Mouse (Mus musculus): ENCODE measurements around the gene Pinlyp.

Gene Pinlyp

GRCm38 (mm10) chr7:24546068-24546614, at the start of gene Pinlyp, which contains the start of gene Xrcc1:
Pinlyp (minus strand) TSS chr7:24546118.
Xrcc1 (plus strand) TSS chr7:24546289.
- DNase-seq (ENCODE audit: low read depth, low spot score) = no peak

GRCm38 (mm10) chr7:24595464-24595863, 49.5 kb upstream of the Pinlyp start:
- DNase-seq (ENCODE audit: low read depth, low spot score) = no peak

GRCm38 (mm10) chr7:24594309-24594803, 48.4 kb upstream of the Pinlyp start:
- peak; percentile 27 for DNase-seq (ENCODE audit: low read depth, low spot score)

- peak; percentile 80 for DNase-seq (ENCODE audit: low read depth, low spot score)
These were observed 47.8 kb upstream of the Pinlyp start for GRCm38 (mm10) chr7:24593621-24594308.

GRCm38 (mm10) chr7:24592781-24593180, 46.9 kb upstream of the Pinlyp start:
- DNase-seq (ENCODE audit: low read depth, low spot score) = no peak

DNA sequence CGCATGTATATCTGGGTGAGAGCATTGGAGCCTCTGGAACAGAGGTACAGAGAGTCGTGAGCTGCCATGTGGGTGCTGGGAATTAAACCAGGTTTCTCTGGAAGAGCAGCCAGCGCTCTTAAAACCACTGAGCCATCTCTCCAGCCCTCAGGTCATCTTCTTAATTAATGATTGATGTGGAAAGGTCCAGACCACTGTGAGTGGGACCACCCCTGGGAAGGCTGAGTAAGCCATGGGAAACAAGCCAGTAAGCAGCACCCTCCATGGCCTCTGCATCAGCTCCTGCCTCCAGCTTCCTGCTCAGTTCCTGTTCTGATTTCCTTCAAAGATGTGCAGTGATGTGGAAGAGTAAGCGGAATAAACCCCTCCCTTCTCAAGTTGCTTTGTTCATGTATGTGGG, 46.2 kb upstream of the Pinlyp start:
- no peak for DNase-seq (ENCODE audit: low read depth, low spot score)

GRCm38 (mm10) chr7:24591735-24592134, 45.8 kb upstream of the Pinlyp start:
- DNase-seq (ENCODE audit: low read depth, low spot score) = no peak

DNA sequence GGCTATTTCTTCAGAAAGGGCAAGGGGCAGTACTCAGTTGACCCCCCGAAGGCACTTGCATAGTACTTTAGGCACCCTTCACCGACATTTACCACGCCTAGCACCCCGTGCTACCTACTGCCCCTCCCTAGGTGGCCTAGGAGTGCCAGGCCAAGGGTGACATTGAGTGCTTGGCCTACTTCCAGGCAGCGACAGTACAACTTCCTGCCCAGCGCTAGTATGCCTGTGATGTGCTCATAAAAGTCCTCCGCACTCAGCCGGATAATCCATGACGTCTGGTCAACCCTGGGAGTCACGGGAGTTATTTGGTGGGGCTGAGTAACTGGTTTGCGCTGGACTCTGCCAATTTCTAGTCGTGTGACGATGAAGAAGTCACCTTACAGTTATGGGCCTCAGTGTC, 42.4 kb upstream of the Pinlyp start:
- no peak for DNase-seq (ENCODE audit: low read depth, low spot score)

- peak; percentile 84 for DNase-seq (ENCODE audit: low read depth, low spot score)
These were observed 41.6 kb upstream of the Pinlyp start, which contains the start of the genes Ethe1 and Zfp575 for GRCm38 (mm10) chr7:24587330-24588105. Ethe1 (plus strand) TSS chr7:24587543. Zfp575 (minus strand) TSS chr7:24587641.

DNA sequence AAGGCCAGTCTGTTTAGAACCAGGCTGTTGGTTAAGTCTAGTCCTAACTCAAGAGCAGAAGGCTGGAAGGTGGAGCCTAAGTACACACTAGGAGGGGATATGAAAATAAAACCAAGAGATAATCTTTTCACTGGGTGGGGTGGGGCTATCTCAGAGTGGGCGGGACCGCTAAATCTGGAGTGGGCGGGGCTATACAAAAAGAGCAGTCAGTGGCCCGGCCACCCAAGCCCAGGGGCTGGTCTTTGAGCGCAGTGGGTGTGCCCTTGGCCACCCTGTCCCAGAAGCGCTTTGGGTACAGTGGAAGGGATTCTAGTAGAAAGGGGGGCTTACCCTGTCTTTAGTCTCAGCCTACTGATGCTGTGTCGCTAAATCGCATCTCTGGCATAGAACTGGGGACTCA, 40.9 kb upstream of the Pinlyp start:
- DNase-seq (ENCODE audit: low read depth, low spot score) = peak; percentile 34

DNA sequence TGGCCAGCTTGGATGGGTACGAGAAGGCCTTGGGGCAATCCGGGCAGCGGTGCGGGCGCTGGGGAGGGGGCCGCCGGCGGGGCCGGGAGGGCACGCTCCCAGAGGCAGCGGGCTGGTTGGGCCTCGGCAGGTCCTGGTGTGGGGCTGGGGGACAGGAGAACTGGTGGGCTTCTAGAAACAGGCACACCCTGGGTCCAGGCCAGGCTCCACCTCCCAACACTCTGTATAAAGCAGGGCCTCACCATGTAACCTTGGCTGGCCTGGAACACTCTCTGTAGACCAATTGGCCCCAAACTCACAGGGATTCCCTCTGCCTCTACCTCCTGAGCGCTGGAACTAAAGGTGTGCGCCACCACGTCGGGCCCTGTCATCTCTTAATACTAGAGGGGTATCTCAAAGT, 40.1 kb upstream of the Pinlyp start:
- peak; percentile 56 for DNase-seq (ENCODE audit: low read depth, low spot score)

- DNase-seq (ENCODE audit: low read depth, low spot score) = no peak
These were observed 39.0 kb upstream of the Pinlyp start for GRCm38 (mm10) chr7:24584876-24585275.

- DNase-seq (ENCODE audit: low read depth, low spot score) = no peak
These were observed 31.9 kb upstream of the Pinlyp start for GRCm38 (mm10) chr7:24577811-24578210.

DNA sequence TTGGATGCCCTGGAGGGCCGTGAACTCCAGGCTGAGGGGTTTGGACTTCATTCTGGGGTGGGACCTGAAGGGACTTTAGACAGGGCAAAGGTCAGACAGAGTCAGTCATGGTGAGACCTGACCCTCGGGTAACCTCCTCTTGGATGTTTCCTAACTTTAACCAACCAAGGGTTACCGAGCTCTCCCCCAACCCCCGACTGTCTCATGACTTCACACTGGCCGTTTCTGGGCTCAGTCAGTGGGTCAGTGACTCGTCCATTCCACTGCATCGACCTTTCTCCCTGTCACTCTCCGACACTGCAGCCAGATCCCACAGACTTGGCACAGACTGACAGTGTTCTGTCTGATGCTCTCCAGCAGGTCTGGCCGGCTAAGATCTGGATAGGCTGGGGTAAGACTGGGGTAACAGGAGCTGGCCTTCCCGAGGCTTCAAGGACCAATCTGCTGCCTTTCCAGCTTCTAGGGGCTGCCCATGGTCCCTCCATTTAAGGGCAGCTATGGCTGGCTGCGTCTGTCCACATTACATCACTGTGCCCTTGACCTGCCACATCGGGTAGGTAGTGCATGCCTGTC, 28.4 kb upstream of the Pinlyp start:
- DNase-seq (ENCODE audit: low read depth, low spot score) = no peak

DNA sequence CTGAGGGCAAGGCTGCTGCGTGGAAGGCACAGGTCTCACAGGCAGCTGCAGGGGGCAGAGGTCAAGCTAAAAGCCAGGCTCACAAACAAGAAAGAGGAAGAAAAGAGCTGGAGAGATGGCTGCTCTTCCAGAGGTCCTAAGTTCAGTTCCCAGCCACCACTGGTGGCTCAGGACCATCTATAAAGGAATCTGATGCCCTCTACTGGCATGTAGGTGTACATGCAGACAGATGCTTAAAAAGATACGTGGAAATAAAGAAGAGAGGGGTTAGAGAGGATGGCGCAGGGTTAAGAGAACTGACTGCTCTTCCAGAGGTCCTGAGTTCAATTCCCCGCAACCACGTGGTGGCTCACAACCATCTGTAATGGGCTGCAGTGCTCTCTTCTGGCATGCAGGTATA, 26.5 kb upstream of the Pinlyp start:
- DNase-seq (ENCODE audit: low read depth, low spot score) = peak; percentile 68

GRCm38 (mm10) chr7:24571071-24571470, 25.2 kb upstream of the Pinlyp start:
- no peak for DNase-seq (ENCODE audit: low read depth, low spot score)

GRCm38 (mm10) chr7:24568512-24568911, 22.6 kb upstream of the Pinlyp start:
- no peak for DNase-seq (ENCODE audit: low read depth, low spot score)

DNA sequence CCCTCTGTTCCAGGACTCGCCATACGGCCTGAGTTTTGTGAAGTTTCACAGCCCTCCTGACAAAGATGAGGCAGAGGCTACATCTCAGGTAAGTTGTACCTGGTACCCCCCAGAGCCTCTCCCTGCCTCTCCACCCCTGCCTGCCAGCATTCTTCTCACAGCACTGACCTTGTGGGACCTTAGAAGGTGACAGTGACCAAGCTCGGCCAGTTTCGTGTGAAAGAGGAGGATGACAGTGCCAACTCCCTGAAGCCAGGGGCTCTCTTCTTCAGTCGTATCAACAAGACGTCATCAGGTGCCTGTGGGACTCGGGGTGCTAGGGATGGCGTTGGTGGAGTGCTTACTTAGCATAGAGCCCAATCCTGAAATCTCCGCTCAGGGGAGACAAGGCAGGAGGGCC, 20.3 kb upstream of the Pinlyp start:
- no peak for DNase-seq (ENCODE audit: low read depth, low spot score)

DNA sequence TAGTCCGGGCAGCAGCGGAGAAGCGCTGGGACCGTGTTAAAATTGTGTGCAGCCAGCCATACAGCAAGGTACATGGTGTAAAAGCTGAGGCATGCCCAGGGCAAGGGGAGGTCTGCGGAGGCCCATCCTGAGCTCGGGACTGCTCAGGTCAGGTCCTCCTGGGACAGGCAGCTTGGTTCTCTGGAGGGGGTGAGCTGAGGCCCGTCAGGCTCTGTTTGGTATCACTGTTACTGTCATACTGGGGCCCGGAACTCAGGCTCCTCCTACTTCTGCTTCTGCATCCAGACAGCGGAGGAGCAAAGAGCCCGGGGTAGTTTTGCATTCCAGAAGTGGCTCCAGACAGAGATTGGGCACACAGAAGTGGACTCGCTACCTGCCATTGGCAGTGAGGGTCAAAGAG, 19.7 kb upstream of the Pinlyp start:
- DNase-seq (ENCODE audit: low read depth, low spot score) = no peak

GRCm38 (mm10) chr7:24564607-24565265, 18.8 kb upstream of the Pinlyp start:
- peak; percentile 83 for DNase-seq (ENCODE audit: low read depth, low spot score)

GRCm38 (mm10) chr7:24563837-24564206, 17.9 kb upstream of the Pinlyp start:
- peak; percentile 47 for DNase-seq (ENCODE audit: low read depth, low spot score)

All from ZHBTc4 (cell line).